Mouse (Mus musculus): ENCODE measurements around the gene Phc2.
"Not testable (repeated sequence)": the region's sequence is repeated elsewhere in the genome, so short reads cannot be mapped to it uniquely, and the experiment has no call there.

Phc2 gene

DNA sequence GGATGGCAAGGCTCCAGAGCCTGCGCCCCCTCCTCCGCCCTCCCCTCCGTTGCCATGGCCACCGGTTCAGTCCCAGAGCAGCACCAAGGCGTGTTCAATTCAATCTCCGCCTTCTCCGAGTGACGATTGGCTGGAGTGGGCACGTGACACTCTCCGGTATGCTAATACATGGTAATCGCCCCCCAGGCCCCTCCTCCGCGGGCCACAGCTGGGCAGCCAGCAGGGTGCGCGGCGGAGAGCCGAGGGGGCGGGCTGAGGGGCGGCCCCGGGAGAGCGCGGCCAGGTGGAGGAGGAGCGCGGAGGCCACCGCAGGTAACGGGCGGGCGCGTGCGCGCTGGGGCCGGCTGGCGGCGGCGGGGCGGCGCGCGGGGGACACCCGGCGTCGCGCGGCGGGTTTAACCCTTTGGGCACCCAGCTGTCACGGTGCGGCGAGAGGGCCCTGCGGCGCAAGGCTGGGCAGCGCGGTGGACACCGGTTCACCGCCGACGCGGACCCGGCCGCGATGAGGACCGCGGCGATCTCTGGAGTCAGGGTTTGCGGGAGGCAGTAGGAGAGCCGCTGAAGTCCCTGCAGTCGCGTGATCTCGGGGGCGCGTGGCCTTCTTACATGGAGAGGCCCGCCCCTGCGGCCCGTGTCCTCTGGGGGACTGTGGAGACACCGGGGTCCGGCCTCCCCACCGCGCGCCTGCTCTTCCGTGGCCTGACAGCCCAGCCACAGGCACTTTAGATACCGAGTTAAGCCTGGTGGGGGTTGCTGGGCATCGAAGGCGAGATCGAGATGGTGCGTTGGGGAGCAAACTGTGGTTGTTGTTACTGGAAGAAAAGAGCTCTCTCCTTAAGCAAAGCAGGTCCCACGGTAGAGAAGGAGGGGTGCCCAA, at the start of gene Phc2:
TSS of gene Phc2 (plus strand) at position 198 of the 877 bp plus-strand sequence.
- DNase-seq = peak; percentile 91 to 93

DNA sequence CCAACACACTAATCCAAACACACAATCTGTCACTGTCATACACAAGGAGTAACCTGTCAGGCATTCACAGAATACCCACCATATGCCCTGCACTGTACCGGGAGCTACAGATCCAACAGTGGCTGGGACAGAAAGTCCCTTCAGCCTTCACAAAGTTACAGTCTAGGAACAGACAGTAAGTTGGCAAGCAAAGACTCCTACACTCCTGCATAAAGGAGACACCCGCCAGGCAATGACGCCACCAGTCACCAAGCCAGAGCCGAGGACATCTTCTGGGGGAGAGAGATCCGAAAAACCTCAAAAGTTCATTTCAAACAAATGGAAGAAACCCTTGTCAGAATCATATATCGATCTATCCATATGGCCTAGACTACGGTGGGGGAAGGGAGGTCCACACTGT, 47.9 kb upstream of the Phc2 start:
- DNase-seq = no peak

DNA sequence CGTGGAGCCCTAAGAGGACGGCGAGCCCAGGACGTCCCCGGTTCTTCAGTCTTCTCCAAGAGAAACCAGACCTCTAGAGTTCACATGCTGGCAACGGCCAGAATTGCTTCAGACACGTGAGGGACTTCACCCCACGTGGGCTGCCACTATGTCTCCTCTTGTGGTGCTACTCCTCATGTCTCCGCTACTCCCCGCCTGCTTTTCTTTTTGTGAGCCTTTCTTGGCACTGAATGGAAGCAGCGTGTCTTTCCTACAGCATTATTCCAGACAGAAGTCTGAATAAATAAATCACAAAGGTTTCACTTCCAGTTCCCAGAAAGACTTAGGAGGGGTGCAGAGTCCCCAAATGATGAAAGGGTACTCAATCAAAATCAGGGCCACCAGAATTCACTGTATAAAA, 46.8 kb upstream of the Phc2 start:
- no peak for DNase-seq

DNA sequence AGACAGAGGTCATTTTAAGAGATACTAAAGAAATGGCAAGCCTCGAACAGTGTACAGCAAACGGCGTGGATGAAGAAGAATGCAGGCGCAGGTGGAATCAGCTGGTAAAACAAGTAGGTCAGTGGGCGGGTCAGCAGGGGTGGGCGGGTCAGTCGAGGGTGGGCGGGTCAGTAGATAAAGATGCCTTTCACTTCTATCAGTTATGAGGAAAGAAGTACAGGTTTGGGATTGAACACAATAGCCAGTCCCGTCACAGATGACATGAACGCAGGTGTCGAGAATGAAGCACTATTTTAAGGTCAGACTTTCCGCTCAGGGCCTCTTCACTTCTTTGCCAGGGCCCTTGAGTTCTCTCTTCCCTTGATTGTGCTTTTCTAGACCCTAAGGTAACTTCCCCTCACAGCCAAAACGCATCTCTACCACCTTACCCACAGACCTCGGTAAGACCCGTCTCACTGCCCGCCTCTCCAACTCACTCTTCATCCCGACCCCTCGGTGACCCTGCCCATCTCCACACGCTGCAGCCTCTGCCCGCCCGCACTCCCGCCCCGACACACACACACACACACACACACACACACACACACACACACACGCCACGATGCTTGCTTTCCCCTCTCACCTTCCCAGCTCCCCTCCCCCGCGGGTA, 45.1 kb upstream of the Phc2 start:
- peak in 1 of 2 experiments; percentile 12 for DNase-seq

DNA sequence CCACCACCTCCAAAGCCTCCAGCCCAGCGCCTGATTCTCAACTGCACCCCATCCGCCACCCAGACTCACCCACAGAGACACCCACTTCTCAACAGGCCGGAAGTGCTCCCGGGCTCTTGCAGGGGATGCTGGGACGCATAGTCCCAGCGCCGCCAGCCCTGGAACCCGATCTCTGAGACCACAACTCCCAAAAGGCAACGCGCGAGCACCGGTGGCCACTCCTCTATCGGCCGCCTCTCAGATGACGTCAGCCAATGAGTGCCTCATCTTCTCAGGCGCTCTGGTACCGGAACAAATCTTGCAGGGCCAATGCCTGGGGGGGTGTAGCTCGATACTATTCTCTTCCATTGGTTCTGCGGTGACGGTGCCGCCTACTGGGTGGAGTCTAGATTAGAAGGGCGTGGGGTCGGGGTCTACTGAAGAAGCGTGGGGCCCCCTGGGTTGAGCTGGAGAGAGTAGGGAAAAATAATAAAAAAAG, 44.5 kb upstream of the Phc2 start, which contains the start of gene Zscan20:
TSS of gene Zscan20 (minus strand) at position 174 of the 478 bp plus-strand sequence.
- DNase-seq = peak; percentile 93 to 94

DNA sequence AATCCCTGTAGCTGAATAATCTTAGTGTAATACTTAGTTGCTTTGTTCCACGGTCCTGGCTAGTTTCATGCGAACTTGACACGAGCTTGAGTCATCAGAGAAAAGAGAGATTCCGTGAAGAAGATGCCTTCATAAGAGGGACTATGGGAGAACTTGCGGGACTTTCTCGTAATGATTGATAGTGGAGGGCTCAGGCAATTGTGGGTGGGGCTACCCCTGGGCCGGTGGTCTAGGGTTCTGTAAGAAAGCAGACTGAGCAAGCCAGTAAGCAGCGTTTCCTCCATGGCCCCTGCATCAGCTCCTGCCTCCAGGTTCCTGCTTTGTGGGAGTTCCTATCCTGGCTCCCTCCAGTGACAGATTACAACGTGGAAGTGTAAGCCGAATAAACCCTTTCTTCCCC, 43.8 kb upstream of the Phc2 start:
- DNase-seq = peak in 1 of 2 experiments; percentile 10

DNA sequence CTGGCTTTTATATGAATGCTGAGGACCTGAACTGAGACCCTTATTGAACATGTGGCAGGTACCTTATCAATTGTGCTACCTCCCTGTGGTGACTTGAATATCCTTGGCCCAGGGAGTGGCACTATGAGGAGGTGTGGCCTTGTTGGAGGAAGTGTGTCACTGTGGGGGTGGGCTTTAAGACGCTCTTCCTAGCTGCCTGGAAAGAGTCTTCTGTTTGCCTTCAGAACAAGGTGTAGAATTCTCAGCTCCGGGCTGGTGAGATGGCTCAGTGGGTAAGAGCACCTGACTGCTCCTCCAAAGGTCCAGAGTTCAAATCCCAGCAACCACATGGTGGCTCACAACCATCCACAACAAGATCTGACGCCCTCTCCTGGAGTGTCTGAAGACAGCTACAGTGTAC, 42.8 kb upstream of the Phc2 start:
- DNase-seq = not testable (repeated sequence)

DNA sequence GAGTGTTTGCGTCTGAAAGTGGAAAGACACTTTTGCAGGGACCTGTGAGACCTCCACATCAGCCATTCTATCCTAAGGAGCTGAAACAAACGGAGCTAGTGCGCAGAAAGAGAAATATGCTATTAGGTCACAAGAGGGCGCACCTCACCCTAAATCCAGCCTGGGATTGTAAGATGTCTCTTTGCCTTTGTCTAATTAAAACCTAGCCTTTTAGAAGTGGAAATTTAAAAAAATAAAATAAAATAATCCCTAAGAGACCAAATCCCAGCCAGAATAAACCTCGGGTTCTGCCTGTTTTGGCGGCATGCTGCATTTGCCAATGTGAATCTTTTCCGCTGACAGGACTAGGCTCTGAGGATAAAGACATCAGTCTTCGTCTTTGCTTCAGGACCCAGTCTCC, 41.2 kb upstream of the Phc2 start:
- DNase-seq = peak; percentile 53 to 67

DNA sequence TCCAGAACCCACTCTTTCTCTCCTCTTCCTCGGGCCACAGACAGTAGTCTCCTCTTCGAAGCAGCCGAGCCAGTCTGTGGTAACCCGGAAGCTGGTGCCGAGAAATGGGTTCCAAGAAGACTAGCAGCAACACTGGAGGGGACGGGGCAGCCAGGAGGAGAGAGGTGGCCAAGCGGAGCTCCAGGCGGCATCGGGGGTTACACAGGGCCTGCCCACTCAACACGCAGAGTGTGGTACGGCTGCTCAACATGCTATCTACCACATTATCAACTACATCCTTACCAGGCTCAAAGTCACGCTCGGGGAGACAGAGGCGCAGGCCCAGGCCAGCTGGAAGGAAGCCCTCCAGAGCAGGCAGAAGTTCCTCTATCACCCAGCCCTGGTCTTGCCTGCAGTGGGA, 38.7 kb upstream of the Phc2 start:
- no peak for DNase-seq

DNA sequence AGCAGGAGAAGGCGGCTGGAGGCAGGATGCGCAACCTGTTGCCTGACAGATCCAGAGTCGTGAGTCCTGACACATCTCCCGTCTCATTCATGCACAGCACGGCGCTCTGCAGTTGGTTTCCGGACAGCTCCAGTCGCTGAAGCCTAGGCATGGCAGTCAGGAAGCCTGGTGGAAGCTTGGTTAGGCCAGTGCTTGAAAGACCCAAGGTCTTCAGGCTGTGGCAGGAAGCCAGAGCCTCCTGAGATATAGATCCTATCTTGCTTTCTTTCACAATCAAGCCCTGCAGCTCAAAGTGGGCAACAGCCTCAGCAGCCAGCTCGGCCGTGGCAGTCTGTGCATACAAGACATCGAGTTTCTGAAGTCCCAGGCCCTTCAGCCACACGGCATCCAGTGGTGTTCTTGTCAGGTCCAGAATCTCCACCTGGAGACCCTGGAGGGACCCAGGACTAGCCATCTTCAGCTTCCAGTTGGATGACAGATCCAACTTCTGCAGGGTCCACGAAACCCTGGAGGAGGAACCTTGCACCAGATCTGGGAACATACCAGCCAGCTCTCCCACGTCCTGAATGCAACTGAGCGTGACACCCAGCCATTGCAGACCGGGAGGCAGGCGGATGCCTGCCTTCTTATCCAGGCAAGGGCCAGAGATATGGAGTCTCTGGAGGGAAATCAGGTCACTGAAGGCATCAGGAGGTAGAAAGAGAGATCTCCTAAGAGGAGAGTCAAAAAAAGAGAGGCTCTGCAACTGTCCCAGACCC, 37.0 kb upstream of the Phc2 start:
- no peak for DNase-seq

DNA sequence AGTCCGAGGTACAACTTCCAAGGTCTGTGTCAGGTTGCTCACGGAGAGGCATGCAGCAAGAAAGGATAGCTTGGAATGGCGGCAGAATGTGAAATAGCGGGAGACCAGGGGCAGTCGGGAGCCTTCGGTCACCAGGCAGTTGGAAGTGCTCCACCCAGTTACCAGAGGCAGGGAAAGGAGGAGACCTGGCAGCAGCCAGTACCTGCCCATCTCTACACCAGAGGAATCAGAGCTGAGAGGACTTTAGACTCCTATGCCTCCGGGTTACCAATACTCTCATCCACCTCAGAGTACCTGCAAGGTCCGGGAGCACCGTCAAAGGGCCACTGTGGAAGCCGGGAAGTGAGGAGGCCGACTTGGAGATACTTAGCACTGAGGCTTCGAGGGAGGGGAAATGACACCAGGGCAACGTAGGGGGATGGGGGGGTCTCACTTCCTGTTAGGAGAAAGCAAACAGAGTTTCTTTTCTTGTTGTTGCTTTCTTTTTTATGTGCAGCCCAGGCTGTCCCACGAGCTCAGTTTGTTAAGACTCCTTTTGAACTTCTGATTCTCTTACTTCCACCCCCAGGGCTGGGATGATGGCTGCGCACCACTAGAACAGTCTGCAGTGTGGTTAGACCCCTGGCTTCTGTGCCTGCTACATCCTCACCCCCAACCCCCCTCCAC, 36.1 kb upstream of the Phc2 start, which contains the start of gene Tlr12:
TSS of gene Tlr12 (minus strand) at position 374 of the 666 bp plus-strand sequence.
- DNase-seq = no peak

DNA sequence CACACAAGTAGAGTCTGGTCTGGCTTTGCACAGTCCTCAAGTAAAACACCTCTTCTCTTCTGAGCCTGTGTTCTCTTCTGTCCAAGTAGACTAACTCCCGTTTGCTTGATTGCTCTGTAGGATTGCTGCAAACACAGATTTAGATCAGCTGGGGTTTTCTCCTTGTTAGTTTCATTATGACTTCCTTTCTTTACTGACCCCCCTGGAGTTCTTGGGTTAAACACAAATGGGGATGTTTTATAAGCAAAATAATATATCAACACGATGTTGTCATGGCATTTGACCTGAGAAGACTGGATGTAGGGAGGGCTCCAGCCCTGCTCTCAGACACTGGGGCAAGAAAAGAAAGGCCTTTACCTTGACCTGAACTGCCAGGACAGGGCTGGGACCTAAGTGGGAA, 35.5 kb upstream of the Phc2 start:
- no peak for DNase-seq

DNA sequence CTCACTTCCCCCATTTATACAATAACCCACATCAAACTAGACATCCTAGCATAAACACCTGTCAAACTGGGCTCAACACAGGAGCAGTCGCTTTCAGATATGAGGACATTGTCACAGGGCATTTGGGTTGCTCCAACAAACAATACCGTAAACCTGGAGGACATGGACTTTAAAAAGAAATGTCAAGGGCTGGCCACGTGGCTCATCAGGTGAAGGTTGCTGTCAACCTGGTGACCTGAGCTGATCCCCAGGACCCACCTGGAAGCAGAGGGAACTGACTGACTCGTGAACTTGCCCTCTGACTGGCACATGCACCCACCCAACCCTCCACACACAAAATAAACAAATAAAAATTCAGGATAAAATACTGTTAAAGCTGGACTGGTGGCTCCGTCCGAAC, 33.9 kb upstream of the Phc2 start:
- DNase-seq = no peak

DNA sequence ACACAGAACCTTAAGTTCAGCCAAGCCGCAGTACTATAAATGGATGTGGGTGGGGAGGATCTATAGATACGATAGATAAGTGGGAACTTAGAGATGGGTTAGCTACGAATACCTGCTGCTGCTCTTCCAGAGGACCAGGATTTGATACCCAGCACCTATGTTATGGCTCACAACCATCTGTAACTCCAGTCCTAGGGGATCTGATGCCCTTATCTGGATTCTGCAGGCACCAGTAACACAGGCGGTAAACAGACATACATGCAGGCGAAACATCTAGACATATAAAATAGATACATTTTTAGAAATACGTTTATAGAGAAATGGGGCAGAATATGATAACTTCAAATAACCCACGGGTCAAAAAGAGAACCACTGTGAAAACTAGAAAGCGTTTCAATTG, 33.4 kb upstream of the Phc2 start:
- DNase-seq = no peak

DNA sequence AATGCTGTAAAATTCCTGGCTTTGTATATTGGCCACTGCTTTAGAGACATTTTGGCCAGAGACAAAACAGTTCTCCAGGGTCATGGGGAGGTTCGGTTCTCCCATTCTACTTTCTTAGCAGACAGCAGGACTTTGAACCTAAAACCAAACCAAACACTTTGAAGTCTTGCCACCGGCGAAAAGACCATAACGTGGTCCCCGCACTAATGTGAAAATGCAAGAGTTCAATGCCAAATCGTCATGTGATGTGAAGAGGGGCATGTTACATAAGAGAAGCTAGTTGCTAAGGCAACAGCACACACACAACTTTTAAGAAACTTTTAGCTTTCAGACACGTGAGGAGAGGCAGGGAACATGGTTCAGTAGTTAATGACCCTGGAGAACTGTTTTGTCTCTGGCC, 19.1 kb upstream of the Phc2 start:
- no peak for DNase-seq

DNA sequence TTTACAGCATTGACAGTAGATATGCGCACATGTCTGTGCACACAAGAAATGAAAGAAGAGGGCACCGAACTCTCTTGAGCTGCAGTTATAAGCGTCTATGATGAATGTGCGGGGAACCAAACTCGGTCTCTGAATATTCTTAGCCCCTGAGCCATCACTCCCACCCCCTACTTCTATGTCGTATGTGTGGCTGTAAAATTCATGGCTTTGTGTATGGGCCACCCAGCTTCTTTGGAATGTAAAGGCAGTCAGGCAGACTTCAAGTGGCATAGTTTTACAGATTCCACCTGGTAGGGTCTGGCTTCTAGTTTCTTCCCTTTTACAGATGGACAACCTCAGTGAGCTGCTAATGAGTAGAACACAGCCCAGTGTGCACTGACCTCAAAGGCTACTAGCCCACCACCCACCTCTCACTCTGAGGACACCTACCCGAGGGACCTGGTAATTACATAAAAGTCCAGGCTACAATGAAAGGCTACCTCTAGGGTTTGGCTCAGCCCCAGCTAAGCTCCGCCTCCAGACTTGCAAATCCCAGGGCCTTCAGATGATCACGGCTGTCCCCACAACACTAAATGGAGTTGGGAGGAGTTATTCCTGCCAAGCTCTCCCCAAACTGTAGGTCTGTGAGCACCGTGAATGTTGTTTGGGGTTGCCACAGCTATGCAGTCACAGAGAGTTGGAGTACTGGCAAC, 18.5 kb upstream of the Phc2 start:
- DNase-seq = no peak

DNA sequence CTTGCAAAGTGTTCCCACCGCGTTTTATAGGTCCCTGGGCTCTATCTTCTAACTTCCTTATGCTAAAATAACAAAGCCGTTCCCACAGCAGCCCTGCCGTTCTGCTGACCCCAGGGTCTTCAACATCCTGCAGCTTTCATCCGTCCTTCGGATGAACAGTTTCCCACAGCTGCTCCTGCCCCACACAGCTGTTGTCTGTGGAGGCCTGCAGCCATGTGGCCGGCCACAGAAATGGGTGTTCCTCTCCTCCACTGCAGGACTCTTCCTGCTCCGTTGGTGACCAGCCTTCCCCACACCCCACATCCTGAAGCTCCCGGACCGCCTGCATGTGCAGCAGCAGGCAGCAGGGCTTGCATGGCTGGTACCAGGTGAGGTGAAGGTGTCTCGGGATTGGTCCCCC, 17.3 kb upstream of the Phc2 start:
- no peak for DNase-seq

DNA sequence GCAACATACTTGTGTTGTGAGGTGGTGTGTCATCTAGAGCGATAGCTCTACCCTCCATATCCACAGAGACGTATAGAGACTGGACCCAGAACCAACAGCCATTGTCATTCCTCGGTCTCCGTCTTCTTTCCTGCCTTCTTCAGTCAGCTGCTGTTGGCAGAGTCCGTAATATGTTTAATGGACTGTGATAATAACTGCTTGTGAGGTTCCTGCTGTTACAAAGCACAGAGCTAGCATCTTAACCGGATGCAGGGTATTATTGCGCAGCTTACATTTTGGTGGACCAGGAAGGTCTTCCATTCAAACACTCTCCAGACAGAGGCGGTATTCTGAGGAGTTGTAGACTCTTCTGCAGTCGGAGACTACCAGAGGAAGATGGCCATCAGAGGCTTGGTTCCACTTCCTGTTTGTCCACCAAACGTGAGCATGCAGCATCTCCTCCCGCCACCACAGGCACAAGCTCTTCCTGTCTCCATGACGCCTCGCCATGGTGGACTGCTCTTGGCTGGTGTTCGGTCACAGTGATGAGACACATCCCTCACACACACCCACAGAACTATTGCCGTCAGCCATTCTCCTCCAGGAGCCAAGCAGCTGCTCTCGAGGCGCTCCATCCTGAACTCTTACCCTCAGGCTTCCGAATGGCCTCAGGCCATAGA, 16.1 kb upstream of the Phc2 start:
- no peak for DNase-seq

DNA sequence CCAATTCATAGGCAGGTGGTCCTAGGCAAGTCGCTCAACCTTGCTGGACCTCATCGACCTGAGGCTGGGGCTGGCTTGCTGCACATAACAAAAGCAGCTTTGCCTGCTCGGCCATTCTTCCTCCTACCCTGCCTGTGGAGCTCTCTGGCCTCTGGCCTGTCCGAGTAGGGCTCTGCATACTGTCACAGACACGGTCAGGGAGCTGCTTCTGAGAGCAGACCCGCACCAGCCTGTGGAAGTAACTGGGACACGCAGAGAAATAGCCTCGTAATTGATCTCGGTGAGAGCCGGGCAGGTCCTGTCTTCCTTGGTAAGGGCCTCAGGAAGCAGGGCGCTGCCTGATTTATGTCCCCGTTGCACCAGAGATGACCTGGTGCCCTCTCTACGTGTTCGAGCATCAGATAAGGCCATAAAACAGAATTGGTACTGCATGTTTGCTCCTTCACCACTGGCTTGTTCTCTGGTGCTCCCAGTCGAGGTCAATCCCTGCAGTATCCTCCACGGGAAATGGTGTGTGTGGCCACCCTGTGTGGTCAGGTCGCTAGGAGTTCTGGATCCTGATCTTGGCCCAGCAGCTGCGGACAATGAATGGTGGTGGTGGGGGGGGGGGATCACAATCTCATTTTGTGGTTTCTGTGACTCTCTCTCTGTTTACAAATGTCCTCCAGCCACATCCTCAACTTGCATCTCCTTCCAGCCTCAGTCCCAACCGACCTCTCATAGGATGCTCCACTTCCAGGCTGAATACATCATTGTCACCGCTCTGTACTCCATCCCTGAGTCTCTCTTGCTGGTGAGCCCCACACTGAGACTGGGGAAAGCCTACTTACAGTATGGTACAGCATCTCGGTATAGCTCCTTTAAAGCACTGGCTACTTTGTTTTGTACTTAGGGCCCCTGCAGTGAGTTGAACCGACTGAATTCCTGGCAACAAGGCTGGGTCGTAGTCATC, 12.5 kb upstream of the Phc2 start:
- DNase-seq = no peak

DNA sequence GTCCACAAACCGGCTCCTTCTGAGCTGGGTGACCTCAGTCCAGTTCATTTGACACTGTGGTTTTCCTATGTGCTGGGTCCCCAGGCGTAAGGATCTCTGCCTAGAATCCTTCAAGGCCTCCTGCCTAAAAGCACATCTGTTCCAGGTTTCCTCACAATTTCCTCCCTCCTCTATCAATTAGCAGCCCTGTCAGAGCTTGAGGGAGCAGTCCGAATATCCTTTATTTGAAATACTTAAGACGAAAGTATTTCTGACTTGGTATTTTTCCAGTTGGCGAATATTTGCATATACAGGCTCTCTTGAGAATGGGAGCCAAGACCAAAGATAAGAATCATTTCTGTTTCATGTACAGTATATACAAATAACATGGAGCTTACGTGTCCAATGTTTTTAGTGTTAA, 8.6 kb upstream of the Phc2 start:
- DNase-seq = no peak

All from cerebellum, postnatal 36 days (tissue).